Mouse (Mus musculus) spleen, adult 2 months (tissue): ENCODE measurements at regions not wholly inside any gene's neighbourhood (a gene's known extent, or its start where the extent isn't known, plus 50 kb on each side); places are given as distances from the start of the nearest gene placed in this dataset.
"Not testable (repeated sequence)": the region's sequence is repeated elsewhere in the genome, so short reads cannot be mapped to it uniquely, and the experiment has no call there.

Experiments
- CTCF ChIP-seq: fragments of 200-500 bp; IDR thresholded peaks from 2 replicates; pipeline ENCODE4 v1.5.1; 2011; ENCODE audit warnings: mild to moderate bottlenecking, inconsistent platforms; ENCODE audit not compliant: insufficient read depth, insufficient read length, insufficient replicate concordance; ENCODE audit errors: extremely low read depth
- POLR2A ChIP-seq: fragments of 200-500 bp; IDR thresholded peaks from 2 replicates; pipeline ENCODE4 v1.6.1; 2011; ENCODE audit warnings: low read depth, low read length, inconsistent platforms

GRCm38 (mm10) chr4:8033402-8033801, 205.4 kb downstream of the Car8 start:
- TF ChIP-seq POLR2A, CTCF: not testable (repeated sequence)
